Mouse (Mus musculus): ENCODE data around the gene Rbm12.

Gene Rbm12

DNA sequence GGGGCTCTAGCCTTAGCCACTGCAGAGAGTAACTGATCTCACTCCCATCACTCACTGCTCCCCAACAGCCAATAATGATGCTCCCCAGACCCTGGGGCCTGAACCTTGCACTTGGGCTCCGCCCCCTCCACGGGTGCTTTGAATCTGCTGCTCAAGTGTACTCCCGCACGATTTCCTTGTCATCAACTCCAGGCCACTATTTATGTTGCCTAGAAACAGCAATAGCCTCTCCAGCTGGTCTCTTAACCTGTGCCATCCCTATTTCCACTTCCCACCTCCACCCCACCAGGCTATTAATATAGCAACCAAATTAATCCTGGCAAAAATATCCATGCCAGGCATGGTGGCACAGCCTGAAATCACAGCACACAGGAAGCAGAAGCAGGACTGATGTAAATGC, 32.1 kb downstream of the Rbm12 start:
- no peak for DNase-seq (ENCODE audit: low spot score in 2 of 2)

DNA sequence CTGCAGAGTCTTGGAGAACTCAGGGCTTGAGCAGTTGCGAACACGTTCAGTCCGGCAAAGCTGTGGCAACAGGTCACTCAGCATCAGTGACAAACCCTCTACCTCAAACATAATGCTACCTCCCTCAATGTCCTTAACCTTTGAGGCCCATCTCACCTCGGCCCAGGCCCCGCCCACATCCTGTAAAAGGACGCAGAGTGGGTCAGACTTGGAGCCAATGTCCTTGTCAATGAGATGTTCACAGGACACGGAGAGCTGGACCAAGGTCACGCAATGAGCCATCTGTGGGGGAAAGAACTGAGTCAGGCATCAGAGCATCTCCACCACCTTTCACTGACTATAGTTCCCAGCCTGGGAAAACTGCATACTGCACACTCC, 32.6 kb downstream of the Rbm12 start:
- no peak for DNase-seq (ENCODE audit: low spot score in 2 of 2)

DNA sequence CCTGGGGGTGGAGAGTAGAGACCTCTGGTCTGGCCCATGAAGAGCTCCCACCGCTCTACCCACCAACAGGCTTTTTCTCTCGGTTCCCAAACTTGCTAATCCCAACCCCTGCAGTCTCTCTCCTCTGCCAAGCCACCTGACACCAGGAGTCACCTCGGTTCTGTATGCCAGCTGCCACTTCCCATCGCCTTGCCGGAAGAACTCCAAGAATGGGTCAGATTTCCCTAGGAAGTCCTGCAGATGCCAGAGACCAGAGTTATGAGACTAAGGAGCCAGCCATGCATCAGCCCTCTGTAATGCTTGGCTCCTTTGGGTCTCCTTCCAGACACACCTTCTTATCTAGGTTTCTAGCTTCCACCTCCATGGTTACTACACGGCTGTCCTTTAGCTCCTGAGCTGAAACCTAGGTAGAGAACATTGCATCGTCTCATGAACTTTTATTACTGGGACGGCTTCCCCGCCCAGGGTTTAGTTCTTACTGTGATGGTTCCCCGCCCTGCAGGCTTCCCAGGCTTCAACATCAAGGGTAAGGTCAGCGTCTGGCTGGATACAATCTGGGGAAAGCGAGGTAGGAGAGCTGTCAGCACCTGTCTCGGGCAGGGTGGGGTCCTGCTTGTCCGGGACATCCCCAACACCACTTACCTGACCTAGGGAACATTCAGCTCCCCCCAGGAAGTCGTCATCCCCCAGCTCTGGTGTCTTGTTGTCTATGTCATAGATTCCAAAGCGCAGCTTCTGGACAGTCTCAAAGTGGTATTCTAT, 33.2 kb downstream of the Rbm12 start:
- DNase-seq (ENCODE audit: low spot score in 2 of 2) = no peak

DNA sequence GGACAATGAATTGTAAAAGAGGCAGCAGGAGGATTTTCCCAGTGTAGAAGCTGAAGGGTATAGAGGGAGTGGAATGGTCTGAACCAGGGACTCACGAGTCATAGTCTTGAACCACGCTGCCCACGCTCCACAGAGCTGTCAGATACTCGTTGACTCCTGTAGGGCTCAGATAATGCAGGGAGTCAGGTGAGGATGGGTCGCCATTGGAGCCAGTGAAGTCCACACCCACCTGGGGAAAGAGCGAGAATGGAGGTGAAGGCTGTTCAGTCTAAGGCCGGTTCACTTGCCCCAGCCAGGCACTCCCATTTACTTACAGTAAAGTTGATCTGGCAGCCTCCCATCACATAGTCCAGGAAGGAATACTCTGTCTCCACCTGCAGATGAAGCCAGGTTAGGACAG, 34.3 kb downstream of the Rbm12 start:
- no peak for DNase-seq (ENCODE audit: low spot score in 2 of 2)

DNA sequence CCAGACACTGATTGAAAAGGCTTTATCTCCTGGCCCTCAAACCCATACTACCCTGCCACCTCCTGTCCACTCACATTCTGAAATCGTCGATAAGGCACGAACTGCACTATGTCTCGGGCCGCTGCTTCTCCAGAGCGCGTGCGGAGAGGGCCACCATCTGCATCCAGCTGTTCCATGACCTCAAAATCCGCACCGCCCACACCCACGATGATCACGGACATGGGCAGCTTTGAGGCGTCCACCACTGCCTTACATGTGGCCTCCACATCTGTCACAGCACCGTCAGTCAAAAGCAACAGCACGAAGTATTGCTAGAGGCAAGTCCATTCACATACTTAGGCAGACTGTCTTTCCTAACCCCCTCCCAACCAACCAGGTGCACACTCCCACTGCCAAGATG, 38.1 kb downstream of the Rbm12 start:
- no peak for DNase-seq (ENCODE audit: low spot score in 2 of 2)

DNA sequence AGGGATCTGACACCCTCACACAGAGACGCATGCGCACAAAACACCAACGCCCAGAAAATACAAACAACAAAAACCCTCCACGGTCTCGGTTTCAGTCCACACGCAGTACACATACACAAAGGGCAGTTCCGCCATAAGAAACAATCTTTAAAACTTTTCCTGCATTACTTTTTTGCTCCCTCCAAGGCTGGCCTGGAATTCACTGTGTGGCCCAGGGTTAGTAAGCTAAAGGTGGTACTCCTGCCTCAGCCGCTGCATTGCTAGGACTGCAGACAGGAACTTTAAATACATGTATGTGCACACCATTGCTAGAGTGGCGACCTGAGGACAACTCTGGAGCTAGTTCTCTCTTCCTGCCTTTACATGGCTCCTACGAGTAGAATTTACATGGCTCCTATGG, 40.5 kb downstream of the Rbm12 start:
- no peak for DNase-seq (ENCODE audit: low spot score in 2 of 2)

DNA sequence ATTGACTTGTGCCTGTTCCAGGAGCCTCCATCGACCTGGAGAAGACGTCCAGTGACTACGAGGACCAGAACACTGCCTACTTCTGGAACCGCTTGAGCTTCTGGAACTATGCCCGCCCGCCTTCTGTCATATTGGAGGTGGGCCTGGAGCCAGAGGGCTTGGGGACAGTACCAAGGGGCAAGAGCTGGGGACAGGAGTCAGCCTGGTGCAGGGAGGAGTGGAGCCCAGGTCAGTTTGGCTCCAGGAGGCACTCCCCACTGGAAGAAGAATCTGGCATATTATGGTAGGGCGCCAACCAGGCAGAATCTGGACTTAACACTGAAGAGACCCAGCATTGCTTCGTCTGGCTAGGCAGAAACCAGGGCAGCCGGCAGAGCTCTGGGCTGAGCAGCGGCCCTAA, 43.9 kb downstream of the Rbm12 start:
- DNase-seq (ENCODE audit: low spot score in 2 of 2) = no peak

DNA sequence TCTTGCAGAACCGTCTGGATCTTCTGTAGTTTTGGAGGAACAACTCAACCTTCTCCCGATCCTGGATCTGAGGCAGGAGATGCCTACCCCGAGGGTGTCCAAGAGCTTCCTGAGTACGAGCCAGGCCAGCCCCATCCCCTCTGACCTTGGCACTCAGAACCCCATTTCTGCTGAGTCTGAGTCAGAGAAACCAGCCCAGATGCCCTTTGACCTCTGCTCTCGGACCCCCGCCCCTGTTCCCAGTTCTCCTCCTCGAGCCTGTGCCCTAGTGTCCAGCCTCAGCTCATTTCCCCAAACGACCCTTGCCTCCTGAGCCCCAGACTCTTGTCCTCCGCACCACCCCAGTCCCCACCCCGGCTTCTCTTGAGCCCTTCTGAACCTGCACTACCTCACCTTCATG, 45.7 kb downstream of the Rbm12 start:
- no peak for DNase-seq (ENCODE audit: low spot score in 2 of 2)

DNA sequence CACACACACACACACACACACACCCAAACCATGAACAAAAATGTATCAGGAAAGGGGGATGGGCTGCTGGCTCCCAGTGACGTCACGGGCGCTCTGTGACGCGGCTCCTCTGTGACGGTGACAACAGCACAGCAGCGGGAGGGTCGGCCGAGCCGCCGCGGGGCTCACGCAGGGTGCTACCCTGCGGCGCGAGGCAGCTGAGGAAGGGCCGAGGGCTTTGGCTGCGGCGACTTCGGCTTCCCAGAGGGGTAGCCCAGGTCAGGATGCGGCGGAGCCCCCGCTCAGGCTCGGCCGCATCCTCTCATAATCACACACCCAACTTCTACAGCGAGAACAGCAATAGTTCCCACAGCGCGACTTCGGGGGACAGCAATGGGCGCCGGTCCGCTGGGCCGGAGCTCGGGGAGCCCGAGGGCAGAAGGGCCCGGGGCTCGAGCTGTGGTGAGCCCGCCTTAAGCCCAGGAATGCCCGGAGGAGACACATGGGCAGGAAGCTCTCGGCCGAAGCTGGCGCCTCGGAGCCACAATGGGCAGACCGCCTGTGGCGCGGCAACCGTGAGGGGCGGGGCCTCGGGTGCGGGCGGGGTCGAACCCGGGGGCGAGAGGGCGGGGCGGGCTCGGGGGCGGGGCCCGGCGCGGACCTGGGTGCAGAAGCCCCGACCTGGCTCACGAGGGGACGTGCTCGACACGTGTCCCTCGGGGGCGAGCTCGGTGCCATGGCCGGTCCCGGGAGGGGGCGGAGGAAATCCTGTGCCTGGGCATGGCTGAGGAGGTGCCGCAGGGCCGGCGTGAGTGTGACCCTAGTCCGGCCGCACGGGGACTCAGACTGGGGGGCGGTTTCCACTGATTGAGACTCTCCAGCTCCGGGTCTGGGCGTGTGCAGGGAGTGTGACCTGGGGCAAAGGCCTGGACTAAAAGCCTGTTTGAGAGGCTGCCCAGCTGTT, 46.4 kb downstream of the Rbm12 start, which contains the start of gene Spag4:
Gene Spag4 (plus strand): TSS at position 77 of the 943 bp plus-strand sequence.
- peak; percentile 48 to 68 for DNase-seq (ENCODE audit: low spot score in 2 of 2)

DNA sequence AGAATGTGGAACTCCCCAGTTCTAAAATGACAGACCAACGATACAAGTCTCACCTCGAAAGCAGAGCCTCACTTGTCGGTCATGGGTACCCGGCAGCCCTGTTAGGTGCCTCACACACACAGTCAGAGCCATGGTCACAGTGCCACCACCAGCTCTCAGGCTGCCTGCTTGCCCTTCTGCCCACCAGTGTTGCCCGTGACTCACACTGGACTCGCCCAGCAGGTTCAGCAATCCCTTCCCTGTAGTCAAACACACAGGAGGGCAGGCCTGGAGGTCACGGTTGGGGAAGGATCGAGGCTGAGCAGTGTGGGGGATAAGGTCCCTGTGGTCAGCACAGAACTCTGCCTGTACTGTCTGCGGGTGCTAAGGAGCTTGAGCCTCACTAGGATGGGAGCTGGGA, 59.0 kb downstream of the Rbm12 start, which contains the start of gene Fer1l4:
Gene Fer1l4 (minus strand): TSS at position 132 of the 400 bp plus-strand sequence.
- no peak for DNase-seq (ENCODE audit: low spot score in 2 of 2)

DNA sequence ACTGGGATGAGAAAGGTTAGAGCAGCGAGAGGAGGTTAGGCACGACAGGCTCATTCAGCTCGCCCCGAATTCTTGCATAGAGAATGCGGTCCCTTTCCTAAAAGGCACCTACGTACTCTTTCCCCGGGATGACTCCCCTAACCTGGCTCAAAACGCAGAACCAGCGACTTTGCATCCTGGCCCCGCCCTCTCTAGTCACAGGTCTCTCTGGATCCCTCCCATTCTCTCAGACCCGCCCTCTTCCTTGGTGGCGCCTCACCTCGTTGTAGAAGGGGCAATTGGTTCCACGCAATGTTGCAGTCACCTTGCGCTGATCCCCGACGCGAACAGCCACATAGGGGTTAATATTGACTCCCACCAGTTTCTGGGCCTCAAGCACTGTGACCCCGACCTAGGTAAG, 63.8 kb downstream of the Rbm12 start:
- DNase-seq (ENCODE audit: low spot score in 2 of 2) = no peak

DNA sequence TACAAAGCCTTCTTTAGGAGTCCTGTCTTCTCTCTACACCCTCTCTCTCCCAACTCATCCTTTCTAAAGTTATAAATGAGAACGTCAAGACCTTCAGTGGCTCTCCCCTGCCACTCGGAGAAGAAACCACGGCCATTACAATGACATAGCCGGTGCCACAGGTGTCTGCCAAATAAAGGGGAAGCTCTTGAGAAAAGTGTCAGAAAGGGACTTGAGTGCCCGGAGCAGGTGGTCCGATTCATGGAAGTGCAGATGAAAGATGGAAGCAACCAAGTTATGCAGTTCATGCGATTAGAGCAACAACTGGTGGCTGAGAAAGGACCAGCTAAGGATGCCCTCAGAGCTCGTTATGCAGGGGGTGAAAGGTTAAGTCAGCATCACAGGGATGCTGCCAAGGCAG, 68.9 kb downstream of the Rbm12 start:
- no peak for DNase-seq (ENCODE audit: low spot score in 2 of 2)
